Mouse (Mus musculus): ENCODE data around the gene Lrrc59. TPM values are rescaled to one million over a fixed set of nuclear protein-coding genes. Genes with fewer than 3 reads are reported as not detected.
"Not testable (repeated sequence)": the region's sequence is repeated elsewhere in the genome, so short reads cannot be mapped to it uniquely, and the experiment has no call there.

The Lrrc59 gene
- total and polyA plus RNA-seq, 3 experiments, result 324 to 493 (median 325) TPM

GRCm38 (mm10) chr11:94646457-94646856 is 16.9 kb downstream of the Lrrc59 start:
- H3K36me3 ChIP-seq (replicated peaks in 1 of 2; ENCODE audit: control insufficient read depth in 1 of 2, insufficient read depth in 1 of 2, low read length in 1 of 2), result peaks cover 77 to 92% of the 10 kb centered on the region in 2 experiments
- TF ChIP-seq POLR2AphosphoS2 (IDR thresholded peaks at IDR 0.05; ENCODE audit: low read depth, low read length), result peak; percentile 94
- no peak for TF ChIP-seq NELFE (IDR thresholded peaks at IDR 0.05; ENCODE audit: low read depth, low read length)
- no peak for TF ChIP-seq TCF12 (IDR thresholded peaks at IDR 0.05; ENCODE audit: low read depth, low read length)
- TF ChIP-seq RAD21 (IDR thresholded peaks at IDR 0.05; ENCODE audit: low read depth, low read length), result no peak
- TF ChIP-seq ELF1 (IDR thresholded peaks at IDR 0.05; ENCODE audit: low read depth, low read length), result no peak
- no peak for TF ChIP-seq JUN (IDR thresholded peaks at IDR 0.05; ENCODE audit: insufficient read depth, low read depth, low read length)
- no peak for TF ChIP-seq HCFC1 (IDR thresholded peaks at IDR 0.05; ENCODE audit: low read depth, low read length)
- no peak for TF ChIP-seq PAX5 (IDR thresholded peaks at IDR 0.05; ENCODE audit: low read length)
- H3K9ac ChIP-seq (ENCODE audit: insufficient read depth, low read depth), result no peak overlapping the region
- H3K4me2 ChIP-seq (ENCODE audit: insufficient read depth, low read depth, poor library complexity, severe bottlenecking), result no peak overlapping the region
- DNase-seq (ENCODE audit: extremely low read depth), result no peak
- in situ Hi-C loops (cut with MboI; ENCODE audit: low pct_ligation_motif_present, low pct_unique_long_range_greater_than_20kb, low sequenced_read_pairs) (no loop called here), dilution Hi-C loops (cut with MboI; ENCODE audit: extremely low pct_ligation_motif_present, extremely low pct_unique_long_range_greater_than_20kb, low sequenced_read_pairs) (no loop called here)
- no peaks in the 10 kb centered on the region for H3K4me1 ChIP-seq (ENCODE audit: control insufficient read depth in 1 of 2, insufficient read depth in 2 of 2)
- no peak overlapping the region for H3K27ac ChIP-seq (ENCODE audit: insufficient read depth, low read depth)
- H3K9me3 ChIP-seq (replicated peaks; ENCODE audit: low read length), result peaks cover 5% of the 10 kb centered on the region
- no peaks in the 10 kb centered on the region for H3K27me3 ChIP-seq (replicated peaks)
- no peaks in the 10 kb centered on the region for H3K79me2 ChIP-seq (replicated peaks; ENCODE audit: control insufficient read depth, extremely low read depth, insufficient read depth, poor library complexity, severe bottlenecking)
- no peak overlapping the region for H3K4me3 ChIP-seq (replicated peaks in 1 of 3; ENCODE audit: low read depth in 2 of 3, low read length in 2 of 3, poor library complexity in 1 of 3)

- Histone ChIP-seq H3K79me2 (replicated peaks; ENCODE audit: control insufficient read depth, extremely low read depth, insufficient read depth, poor library complexity, severe bottlenecking) (peaks cover 23% of the 10 kb centered on the region), H3K4me1 (ENCODE audit: control insufficient read depth in 1 of 2, insufficient read depth in 2 of 2) (peaks cover 6 to 24% of the 10 kb centered on the region in 2 experiments), H3K36me3 (replicated peaks in 1 of 2; ENCODE audit: control insufficient read depth in 1 of 2, insufficient read depth in 1 of 2, low read length in 1 of 2) (peaks cover 39 to 69% of the 10 kb centered on the region in 2 experiments)
- DNase-seq (ENCODE audit: extremely low read depth); H3K27ac ChIP-seq (ENCODE audit: insufficient read depth, low read depth); H3K27me3 ChIP-seq (replicated peaks); H3K9ac ChIP-seq (ENCODE audit: insufficient read depth, low read depth); H3K9me3 ChIP-seq (replicated peaks; ENCODE audit: low read length); H3K4me3 ChIP-seq (replicated peaks in 1 of 3; ENCODE audit: low read depth in 2 of 3, low read length in 2 of 3, poor library complexity in 1 of 3); H3K4me2 ChIP-seq (ENCODE audit: insufficient read depth, low read depth, poor library complexity, severe bottlenecking); dilution Hi-C loops (cut with MboI; ENCODE audit: extremely low pct_ligation_motif_present, extremely low pct_unique_long_range_greater_than_20kb, low sequenced_read_pairs): not testable (repeated sequence)
- peak; percentile 60 for TF ChIP-seq ZNF384 (IDR thresholded peaks at IDR 0.05; ENCODE audit: low read depth, low read length)
- in situ Hi-C loops (cut with MboI; ENCODE audit: low pct_ligation_motif_present, low pct_unique_long_range_greater_than_20kb, low sequenced_read_pairs), result loop anchor here (5.0 kb wide), 1 partner anchor 66 kb away; no protein-coding TSS in a partner anchor
Measured at GRCm38 (mm10) chr11:94651241-94651640, 21.7 kb downstream of the Lrrc59 start.

- Histone ChIP-seq H3K4me2 (ENCODE audit: insufficient read depth, low read depth, poor library complexity, severe bottlenecking) (peak overlapping the region; percentile 90), H3K4me1 (ENCODE audit: control insufficient read depth in 1 of 2, insufficient read depth in 2 of 2) (peaks cover 6 to 24% of the 10 kb centered on the region in 2 experiments), H3K27me3 (replicated peaks) (no peaks in the 10 kb centered on the region), H3K27ac (ENCODE audit: insufficient read depth, low read depth) (no peak overlapping the region), H3K9me3 (replicated peaks; ENCODE audit: low read length) (no peaks in the 10 kb centered on the region), H3K79me2 (replicated peaks; ENCODE audit: control insufficient read depth, extremely low read depth, insufficient read depth, poor library complexity, severe bottlenecking) (peaks cover 23% of the 10 kb centered on the region), H3K9ac (ENCODE audit: insufficient read depth, low read depth) (peak overlapping the region; percentile 69), H3K36me3 (replicated peaks in 1 of 2; ENCODE audit: control insufficient read depth in 1 of 2, insufficient read depth in 1 of 2, low read length in 1 of 2) (peaks cover 38 to 69% of the 10 kb centered on the region in 2 experiments), H3K4me3 (replicated peaks in 1 of 3; ENCODE audit: low read depth in 2 of 3, low read length in 2 of 3, poor library complexity in 1 of 3) (peak overlapping the region; percentile 62 to 83 (median 77))
- DNase-seq (ENCODE audit: extremely low read depth), result no peak
- dilution Hi-C loops (cut with MboI; ENCODE audit: extremely low pct_ligation_motif_present, extremely low pct_unique_long_range_greater_than_20kb, low sequenced_read_pairs), result no loop called here
- in situ Hi-C loops (cut with MboI; ENCODE audit: low pct_ligation_motif_present, low pct_unique_long_range_greater_than_20kb, low sequenced_read_pairs), result loop anchor here (5.0 kb wide), 1 partner anchor 64 kb away; no protein-coding TSS in a partner anchor
- TF ChIP-seq E2F4 (IDR thresholded peaks at IDR 0.05; ENCODE audit: insufficient replicate concordance, low read depth, low read length) (no peak), ZNF384 (IDR thresholded peaks at IDR 0.05; ENCODE audit: low read depth, low read length) (no peak), ELF1 (IDR thresholded peaks at IDR 0.05; ENCODE audit: low read depth, low read length) (no peak), UBTF (IDR thresholded peaks at IDR 0.05; ENCODE audit: low read depth, low read length) (no peak), BHLHE40 (IDR thresholded peaks at IDR 0.05; ENCODE audit: low read depth, low read length) (no peak), NRF1 (IDR thresholded peaks at IDR 0.05; ENCODE audit: low read depth, low read length) (no peak)
Measured at GRCm38 (mm10) chr11:94652973-94653372, 23.4 kb downstream of the Lrrc59 start.
